Mouse (Mus musculus) thymus, postnatal 36 days (tissue): ENCODE results near the gene Gng2.
"Not testable (repeated sequence)": the region's sequence is repeated elsewhere in the genome, so short reads cannot be mapped to it uniquely, and the experiment has no call there.

Source experiments
- DNase-seq, 2 experiments: peaks; one replicate each; pipeline ENCODE4 v3.0.0; 2022; ENCODE audit warnings: mixed read lengths in 2 of 2

The Gng2 gene

DNA sequence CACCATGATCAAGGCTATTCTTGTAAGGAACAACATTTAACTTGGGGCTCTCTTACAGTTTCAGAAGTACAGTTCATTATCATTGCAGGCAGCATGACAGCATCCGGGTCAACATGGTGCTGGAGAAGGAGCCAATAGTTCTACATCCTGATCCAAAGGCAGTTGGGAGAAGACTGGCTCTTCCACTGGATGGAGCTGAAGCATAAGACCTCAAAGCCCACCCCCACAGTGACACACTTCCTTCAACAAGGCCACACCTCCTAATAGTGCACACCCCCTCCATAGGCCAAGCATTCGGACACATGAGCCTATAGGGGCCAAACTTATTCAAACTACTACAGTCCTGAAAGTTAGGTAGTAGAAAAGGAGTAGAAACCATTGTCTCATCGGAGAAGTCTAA lies 42.3 kb downstream of the Gng2 start:
- DNase-seq: no peak

DNA sequence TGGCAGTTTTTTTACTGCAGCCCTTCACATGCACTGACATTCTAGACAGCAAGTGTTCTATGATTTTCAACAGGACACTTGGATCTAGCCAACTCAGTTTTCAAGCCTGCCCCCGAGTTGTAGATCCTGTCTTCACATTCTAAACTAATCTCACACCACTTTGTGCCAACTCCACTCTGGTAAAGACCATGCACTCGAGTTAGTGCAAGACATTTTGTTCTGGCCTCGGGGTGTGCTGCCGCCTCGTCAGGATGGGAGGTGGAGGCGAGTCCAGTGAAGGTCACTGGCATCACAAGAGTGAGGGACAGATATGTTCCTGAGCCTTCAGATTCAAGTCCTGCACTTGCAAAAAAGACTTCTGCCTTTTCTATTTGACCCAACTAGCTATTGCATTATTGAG lies 44.1 kb downstream of the Gng2 start:
- no peak for DNase-seq

DNA sequence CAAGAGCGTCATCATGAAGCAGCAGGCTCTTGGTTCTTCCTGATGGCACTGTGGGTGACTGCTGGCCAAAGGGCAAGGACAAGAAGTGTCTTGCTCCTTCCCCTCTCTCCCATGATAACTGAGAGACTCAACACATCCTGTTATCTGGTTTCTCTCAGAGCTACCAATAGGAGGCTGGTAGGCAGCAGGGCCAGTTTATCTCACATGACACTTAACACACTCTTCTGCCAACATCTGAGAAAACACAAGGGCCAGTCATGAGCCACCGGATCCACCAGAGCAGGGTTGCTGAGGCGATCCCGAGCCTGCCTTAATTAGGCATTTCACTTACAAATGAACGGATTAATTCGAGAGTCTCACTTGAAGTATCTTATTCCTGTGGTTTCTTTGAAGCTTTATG lies 49.5 kb downstream of the Gng2 start:
- no peak for DNase-seq

DNA sequence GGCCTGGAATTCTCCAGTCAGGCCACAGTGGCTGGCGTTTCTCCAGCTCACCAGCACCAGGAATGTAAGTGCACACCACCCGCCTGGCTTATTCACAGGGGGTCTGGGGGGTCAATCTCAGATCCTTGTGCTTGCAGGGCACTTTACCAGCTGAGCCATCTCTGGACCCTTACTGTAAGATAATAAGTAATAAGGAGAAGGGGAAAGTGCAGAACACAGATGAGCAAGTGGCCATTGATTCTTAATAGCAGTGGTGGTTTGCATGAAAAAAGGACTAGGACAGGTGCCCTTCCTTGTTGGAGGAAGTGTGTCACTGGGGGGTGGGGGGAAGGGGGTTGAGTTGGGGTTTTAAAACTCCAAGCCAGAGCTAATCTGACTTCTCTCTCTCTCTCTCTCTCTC lies 50.3 kb downstream of the Gng2 start:
- no peak for DNase-seq

DNA sequence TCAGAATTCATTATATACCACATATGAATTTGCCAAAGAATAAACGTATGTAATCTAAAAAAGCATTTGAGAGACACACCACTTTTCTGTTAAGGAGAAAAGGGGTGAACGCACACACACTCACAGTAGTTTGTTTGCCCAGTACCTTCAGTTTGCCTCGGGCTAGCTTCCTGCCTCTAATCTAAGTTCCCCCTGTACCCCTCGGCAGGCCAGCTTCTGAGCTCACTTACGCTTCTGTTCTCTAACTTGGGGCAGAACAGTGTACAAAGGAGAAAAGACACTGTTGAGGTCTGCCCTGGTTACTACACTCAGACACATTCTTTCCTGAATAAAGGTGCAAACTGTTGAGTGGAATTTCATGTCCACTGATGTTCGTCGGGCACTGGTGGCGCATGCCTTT lies 51.1 kb downstream of the Gng2 start:
- DNase-seq: no peak

DNA sequence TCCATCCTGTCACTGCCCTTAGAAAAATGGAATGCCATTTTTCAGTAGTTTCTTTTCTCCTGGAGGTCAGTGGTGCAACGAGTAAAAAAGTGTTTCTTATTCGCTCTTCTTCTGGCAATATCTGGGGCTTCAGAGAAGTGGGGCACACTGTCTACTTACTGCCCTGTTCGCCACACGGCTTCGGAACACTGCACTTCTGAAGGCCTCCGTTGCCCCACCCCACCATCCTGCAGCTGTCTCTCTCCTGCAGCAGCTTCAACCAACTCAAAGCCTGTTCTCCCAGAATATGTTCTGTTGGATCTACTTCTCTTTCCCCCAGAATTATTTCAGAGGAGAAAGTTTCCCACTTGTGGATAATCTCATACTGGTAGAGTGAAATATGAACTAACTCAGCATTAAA lies 52.3 kb downstream of the Gng2 start:
- DNase-seq: no peak

DNA sequence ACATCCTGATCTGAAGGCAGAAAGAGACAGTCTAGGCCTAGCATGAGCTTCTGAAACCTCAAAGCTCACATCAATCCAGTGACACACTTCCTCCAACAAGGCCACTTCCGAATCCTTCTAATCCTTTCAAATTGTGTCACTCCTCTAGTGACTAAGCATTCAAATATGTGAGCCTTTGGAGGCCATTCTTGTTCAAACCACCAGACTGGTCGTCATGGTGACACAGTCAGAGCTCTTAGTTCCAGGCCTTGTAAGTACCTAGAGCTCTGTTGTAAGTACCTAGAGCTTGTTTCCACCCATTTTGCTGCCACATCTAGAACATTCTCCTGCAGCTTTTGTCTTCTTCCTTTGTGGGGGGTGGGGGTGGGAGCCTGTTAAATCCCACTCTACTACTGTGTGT lies 53.3 kb downstream of the Gng2 start:
- DNase-seq: no peak

DNA sequence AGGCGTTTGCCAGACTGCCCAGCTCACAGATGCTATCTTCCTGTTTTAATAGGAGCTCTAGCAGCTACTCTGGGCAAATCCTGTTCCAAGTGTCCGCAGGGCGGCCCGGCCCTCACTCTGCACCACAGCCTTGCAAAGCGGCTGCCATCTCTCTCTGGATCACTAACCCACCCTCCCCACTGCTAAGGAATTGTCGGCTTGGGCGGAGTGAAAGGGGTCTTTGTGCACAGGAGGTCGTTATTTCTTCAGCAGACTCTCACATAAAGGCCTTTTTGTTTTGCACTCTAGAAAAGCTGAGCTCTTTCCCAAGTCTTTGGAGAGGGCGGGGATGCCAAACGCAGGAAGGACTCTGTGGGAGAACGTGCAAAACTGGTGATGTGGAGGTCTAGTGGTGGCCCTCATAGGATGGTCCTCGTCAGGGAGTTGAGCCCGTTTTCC lies 57.2 kb downstream of the Gng2 start:
- no peak for DNase-seq

DNA sequence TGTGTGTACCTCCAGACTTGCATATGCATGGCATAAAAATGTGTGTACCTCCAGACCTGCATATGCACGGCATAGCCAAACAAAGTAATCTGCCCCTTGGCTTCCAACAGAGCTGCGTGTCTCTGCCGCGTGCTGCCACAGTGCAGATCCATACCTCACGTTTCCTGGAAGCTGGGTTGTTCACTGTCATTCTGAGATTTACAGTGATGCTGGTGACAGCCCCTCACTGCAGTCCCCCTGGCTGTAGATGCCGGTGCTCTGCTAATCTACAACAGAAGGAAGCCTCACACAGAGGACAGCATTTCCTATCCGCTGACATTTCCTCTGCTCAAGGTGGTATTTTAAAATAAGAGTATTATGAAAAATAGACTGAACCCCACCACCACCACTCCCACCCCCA lies 57.6 kb downstream of the Gng2 start:
- no peak for DNase-seq

DNA sequence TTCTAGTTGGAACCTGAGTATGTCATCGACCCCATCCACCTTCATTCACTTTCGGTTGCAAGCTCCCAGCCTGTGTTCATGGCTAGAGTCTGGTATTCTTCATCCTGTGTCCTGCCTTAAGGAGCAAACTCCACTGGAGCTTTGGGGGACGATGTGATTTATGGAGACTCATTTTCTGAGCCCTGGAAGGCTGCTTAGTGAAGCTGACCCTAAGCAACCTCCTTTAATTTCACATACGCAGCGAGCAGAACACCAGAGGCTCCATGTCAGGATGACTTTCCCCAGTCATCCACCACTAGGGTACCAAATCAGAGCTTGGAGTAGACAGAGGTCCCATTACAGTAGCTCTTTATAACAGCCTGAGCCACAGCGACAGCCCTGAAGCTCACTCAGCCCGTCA lies 59.9 kb downstream of the Gng2 start:
- DNase-seq: no peak

DNA sequence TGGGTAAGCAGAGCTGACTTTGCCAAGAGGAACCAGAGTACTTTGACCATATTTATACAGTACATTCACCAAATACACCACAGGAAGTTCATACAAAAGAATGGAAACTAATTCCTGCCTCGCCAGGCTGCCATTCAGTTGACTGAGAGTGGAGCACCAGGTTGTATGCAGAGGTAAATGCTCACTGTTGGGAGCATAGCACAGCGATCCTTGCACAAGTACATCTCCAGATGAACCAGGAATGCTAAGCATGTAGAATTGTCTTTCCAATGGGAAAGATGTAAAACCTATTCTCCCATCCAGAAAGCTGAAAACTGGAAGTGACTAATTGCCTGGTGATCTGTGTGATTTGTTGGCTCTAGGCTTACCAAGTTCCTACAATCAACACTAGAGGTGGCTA lies 61.1 kb downstream of the Gng2 start:
- DNase-seq: no peak

DNA sequence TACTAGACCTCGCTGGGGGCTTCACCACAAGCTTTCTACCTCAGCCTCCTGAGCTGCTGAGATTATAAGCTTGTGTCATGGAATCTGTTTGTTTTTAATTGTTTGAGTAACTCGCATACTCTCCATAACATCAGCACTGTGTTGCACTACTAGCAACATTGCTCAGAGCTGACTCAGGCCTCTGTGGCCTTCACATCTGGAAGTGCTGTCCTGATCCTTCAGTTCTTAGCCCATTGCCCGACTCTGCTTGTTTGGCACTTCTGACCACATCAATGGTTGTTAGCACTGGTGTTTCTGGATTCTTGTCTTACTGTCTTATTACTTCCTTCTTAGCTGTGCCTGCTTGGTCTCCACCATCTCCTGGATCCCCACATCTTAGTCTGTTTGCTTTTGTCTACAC lies 64.5 kb downstream of the Gng2 start:
- DNase-seq: no peak

DNA sequence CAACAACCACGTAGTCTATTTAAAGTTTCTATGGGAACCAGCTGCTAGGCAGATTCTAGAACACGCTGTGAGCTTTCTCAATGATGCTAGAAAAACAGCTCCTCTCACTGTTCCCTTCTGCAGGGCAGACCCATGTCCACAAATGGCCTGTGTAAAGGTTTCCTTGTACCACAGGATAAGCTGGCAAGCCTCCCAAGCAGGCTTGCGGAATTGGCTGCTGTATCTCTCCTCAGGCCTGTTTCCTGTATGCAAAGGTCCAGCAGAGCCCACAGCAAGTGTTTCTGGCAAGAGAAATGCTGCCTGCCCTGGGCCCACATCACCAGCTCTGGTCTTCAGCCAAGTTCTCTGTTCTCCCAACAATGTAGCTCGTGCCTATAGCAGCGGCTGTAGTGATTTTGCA lies 71.8 kb downstream of the Gng2 start:
- DNase-seq: no peak

DNA sequence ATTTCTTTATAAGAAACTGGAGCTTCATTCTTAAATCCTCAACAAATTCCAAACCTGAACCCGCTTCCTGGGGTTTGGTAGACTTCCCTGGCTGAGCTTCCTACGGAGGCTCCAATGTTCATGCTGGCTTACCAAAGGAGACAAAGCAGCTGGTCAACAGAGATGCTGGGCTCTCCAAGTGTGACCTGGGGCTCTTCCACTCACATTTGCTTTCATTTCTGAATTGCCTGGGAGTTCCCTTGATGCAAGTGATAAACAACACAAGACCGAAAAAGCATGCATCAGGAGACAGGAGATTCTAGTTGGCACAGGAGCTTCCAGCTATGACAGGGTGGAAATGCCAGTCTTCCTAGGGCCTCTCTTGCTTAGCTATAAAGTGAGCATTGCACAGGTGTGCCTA lies 72.6 kb downstream of the Gng2 start:
- DNase-seq: no peak

DNA sequence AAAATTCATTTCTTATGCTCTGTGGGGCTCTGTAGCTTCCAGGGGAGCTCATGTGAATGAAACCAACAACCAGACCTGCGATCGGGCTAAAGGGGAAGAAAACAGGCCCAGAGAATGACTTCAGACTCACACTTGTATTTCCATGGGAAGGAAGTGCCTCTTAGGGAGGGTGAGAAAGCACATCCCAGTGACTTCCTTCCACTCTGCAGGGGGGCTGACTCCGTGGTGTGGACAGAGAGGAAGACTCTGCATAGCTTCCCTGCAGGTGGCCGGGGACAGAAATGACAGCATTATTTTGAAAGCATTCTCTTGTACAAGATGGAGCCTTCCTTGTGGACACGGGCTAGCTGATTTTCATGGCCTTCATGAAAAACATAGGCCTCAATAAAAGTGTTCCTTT lies 73.4 kb downstream of the Gng2 start:
- no peak for DNase-seq

DNA sequence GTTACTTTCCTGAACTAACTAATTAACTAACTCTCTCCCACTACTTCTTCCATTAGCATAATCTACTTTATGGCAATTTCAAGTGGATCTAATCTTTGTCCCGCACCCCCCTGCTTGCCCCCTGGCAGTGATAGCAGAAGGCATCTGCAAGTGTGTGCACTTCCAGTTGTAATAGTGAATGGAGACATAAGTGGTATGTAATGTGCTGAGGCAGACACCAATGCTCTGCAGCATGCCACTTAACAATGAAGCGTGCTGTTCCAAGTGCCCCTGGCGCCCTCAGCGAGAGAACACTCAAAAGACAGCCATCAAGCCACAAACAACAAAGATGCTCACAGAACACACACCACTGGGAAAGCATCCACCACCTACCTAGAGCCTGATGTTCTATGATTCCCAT lies 76.9 kb downstream of the Gng2 start:
- no peak for DNase-seq

DNA sequence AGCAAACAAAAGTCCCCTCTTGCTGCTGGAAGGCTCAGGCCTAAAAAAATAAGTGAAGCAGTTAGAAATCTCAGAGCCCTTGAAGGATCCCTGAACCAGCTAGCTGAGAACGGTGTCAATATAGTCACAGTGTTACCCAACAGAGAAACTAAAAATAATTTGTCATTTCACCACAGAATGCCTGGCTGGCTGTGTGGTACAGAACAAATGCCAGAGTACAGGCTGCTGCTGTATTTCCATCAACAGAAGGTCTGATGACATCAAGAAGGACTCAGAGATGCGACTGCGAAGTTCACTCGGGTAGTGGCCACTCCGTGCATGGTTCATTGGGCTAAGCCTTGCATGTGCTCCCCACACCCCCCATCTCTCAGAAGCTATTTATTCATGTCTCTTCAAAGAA lies 89.9 kb downstream of the Gng2 start:
- no peak for DNase-seq

DNA sequence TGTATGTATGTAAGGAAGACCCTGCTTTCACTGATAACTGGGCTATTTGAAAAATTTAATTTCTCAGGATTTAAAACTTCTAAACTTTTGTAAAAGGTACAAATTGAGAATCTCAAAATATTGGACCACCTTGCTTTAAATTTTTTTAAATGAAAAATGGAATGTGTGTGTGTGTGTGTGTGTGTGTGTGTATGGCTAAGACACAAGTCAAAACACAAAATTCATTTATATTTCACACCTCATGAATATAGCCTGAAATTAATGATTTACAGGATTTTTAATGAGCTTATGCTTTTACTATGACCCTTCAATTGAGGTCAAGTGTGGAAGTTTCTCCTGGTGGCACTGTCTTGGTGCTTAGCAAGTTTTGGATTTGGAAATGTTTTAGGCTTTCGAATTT lies 93.0 kb downstream of the Gng2 start:
- not testable (repeated sequence) for DNase-seq

DNA sequence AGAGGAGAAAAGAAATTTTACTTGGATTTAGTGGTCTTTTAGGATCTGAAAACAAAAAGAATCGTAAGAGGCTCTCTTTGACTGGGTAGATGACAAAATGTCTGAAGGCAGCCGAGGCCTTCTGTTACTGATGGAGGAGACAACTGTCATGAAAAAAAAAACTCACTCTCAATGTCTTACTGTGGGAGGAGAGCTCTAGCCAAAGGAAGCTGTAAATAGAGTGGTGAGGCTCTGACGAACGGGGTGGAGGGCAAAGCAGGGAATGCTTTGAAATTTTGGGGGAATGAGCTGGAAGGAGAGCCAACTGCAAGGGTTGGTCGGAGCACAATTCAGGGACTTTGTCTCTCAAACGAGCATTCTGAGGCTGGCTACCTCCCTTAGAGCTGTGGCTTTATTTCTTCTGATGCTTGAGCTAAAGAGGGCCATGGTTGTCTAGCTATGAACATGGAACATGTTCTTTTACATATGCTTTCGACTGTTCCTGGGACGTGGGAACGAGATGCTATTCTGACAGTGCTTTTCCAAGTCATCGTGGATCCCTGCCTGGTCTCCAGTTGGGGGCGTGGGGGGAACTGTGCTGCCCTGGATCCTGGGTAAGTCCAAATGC lies 103.1 kb downstream of the Gng2 start:
- no peak for DNase-seq

DNA sequence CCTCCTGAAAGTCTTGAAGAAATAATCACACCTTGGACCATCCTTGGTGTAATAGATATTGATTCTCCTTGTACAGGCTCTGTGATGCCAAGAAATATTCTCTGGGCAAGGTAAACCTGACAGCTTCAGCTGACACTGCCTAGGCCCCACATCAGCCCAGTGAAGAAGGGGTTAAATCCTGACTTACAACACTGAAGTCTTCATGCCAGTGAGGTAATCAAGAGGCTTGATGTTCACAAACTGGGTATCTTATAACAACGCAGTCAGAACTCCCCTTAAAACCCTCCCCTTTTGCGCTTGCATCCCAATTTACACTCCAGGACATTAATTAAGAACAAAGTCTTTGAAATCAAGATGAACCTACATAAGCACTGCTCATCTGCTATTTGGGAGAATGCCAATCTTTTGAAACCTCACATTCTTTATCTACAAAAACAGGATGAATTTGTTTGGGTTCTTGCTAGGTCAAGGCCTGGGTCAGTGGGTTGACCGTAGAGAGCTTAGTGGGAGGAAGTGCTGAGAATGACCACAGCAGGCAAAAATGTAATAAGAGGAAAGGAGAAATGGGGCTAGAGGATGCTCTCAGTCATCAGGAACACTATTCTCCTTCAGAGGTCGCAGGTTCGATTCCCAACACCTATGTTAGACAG lies 110.0 kb downstream of the Gng2 start:
- no peak for DNase-seq

DNA sequence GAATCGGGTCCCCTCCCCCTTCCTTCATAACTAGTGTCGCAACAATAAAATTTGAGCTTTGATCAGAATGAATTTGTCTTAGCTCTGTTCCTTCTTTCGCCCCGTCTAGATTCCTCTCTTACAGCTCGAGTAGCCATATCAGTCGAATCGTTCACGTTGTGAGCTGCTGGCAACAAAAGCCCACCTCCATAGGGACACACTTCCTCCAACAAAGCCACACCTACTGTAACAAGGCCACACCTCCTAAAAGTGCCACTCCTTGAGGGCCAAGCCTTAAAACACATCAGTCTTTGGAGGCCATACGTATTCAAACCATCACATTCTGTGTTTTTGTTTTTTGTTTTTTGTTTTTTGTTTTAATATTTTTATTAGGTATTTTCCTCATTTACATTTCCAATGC lies 112.3 kb downstream of the Gng2 start:
- not testable (repeated sequence) for DNase-seq

DNA sequence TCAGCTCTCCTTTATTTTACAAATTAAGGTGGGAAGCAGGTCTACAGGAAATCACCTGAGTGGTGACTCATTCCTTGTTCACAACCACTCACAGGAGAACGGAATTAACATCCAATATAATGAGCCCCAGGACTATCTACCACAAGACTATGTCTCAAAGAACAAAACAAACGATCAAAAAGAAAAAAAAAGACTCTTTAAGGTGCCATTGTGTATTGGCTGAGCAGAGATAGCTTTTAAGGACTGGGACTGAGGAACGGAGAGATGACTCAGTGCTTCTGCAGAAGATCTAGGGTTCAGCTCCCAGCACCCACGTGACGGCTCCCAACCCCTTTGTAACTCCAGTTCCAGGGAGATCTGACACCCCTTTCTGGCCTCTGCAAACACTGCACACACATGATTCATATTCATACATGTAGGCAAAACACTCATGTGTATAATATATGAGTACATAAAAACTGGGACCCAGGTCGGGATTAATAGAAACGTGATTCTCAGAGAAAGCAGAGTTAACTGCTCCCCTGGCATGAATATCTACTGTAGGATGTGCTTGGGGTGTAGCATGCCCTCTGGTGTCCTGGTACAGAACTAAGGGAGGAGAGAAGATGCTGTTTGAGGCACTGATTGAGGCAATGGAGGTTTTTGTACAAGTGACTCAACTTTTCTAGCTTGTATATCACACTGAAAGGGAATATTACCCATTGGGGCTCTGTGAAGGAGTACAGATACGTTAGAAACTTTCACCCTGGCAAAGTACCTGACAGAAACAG lies 115.9 kb downstream of the Gng2 start:
- DNase-seq: no peak

DNA sequence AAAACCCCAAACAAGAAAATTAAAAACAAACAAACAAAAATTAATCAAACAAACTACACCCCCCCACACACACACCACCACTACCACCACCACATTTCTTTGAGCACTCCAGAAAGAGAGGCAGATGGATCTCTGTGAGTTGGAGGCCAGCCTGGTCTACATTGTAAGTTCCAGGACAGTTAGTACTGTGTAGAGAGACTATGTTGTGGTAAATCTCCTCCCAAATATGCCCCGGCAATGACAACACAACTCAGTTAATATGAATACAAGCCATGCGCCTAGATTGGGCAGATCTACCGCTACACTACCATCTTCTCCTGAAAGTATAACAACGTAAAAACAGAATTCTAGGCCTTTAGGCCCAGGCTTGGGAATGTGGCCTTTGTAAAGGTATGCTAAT lies 117.1 kb downstream of the Gng2 start:
- no peak for DNase-seq
